Mouse (Mus musculus): ENCODE data around the gene Duox1.
"Not testable (repeated sequence)": the region's sequence is repeated elsewhere in the genome, so short reads cannot be mapped to it uniquely, and the experiment has no call there.

DNA sequence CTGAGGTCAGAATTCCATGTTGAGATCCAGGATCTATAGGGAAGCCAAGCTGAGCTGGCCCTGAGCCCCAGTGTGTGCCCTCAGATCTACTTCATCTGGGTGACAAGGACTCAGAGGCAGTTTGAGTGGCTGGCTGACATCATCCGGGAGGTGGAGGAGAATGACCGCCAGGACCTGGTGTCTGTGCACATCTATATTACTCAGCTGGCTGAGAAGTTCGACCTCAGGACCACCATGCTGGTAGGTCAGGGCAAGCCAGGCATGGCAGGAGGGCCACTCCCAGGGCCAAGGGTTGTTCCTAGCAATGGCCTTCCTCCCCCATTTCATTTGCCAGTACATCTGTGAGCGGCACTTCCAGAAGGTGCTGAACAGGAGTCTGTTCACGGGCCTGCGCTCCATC lies 30.7 kb downstream of the Duox1 start:
- TF ChIP-seq CHD2 (IDR thresholded peaks at IDR 0.05; ENCODE audit: low read depth, low read length); MAFK (IDR thresholded peaks at IDR 0.05; ENCODE audit: insufficient read depth, low read depth, low read length): not testable (repeated sequence)
